Mouse (Mus musculus) ES-E14 (cell line): ENCODE results near the gene Vill. TPM values are rescaled to one million over a fixed set of nuclear protein-coding genes. Genes with fewer than 3 reads are reported as not detected.

Experiments used
- DNase-seq: peaks from one replicate; pipeline ENCODE4 v3.0.0-alpha.2; 2013; ENCODE audit warnings: low read depth, low spot score
- H3K27ac ChIP-seq: 2 replicates; pipeline ENCODE4 v1.5.1; 2012; ENCODE audit warnings: low read depth, mild to moderate bottlenecking, low read length, moderate library complexity, mixed read lengths; ENCODE audit not compliant: poor library complexity, insufficient read depth, severe bottlenecking
- H3K36me3 ChIP-seq: 2 replicates; pipeline ENCODE4 v1.6.1; 2012; ENCODE audit warnings: mild to moderate bottlenecking, low read length, moderate library complexity, mixed read lengths; ENCODE audit not compliant: control insufficient read depth, poor library complexity, insufficient read depth, severe bottlenecking
- H3K4me1 ChIP-seq, 2 experiments: fragments of 150-350 bp in 1 of 2; sonication (generic) in 1 of 2; 2 replicates each; pipeline ENCODE4 v1.6.1; 2012; ENCODE audit warnings: low read length in 2 of 2, mild to moderate bottlenecking in 1 of 2, mixed read lengths in 1 of 2; ENCODE audit not compliant: control insufficient read depth in 2 of 2, insufficient read depth in 2 of 2, poor library complexity in 1 of 2
- H3K4me3 ChIP-seq, 2 experiments: fragments of 150-350 bp in 1 of 2; sonication (generic) in 1 of 2; 2 replicates each; pipeline ENCODE4 v1.5.1; 2012; ENCODE audit warnings: low read length in 2 of 2, low read depth in 1 of 2, mild to moderate bottlenecking in 1 of 2, mixed read lengths in 1 of 2; ENCODE audit not compliant: insufficient read depth in 1 of 2, poor library complexity in 1 of 2, severe bottlenecking in 1 of 2
- H3K9ac ChIP-seq: 2 replicates; pipeline ENCODE4 v1.6.1; 2012; ENCODE audit warnings: low read depth, mild to moderate bottlenecking, low read length, mixed read lengths; ENCODE audit not compliant: poor library complexity, insufficient read depth, severe bottlenecking
- H3K9me3 ChIP-seq: fragments of 150-350 bp; sonication (generic); 2 replicates; pipeline ENCODE4 v1.6.1; 2012; ENCODE audit warnings: low read depth, mild to moderate bottlenecking, low read length; ENCODE audit not compliant: control insufficient read depth, insufficient read depth
- CHD2 ChIP-seq: IDR thresholded peaks from 2 replicates; pipeline ENCODE4 v1.6.1; 2014; ENCODE audit warnings: mild to moderate bottlenecking, low read depth, low read length, inconsistent platforms
- HCFC1 ChIP-seq: IDR thresholded peaks from 2 replicates; pipeline ENCODE4 v1.6.1; 2012; ENCODE audit warnings: low read length, inconsistent platforms, borderline replicate concordance; ENCODE audit not compliant: insufficient read depth
- MAFK ChIP-seq: IDR thresholded peaks from 2 replicates; pipeline ENCODE4 v1.6.1; 2014; ENCODE audit warnings: mild to moderate bottlenecking, low read depth, low read length, inconsistent platforms; ENCODE audit not compliant: insufficient read depth
- ZC3H11A ChIP-seq: IDR thresholded peaks from 2 replicates; pipeline ENCODE4 v1.6.1; 2012; ENCODE audit warnings: low read depth, mild to moderate bottlenecking, inconsistent platforms, low read length, borderline replicate concordance
- ZNF384 ChIP-seq: IDR thresholded peaks from 2 replicates; pipeline ENCODE4 v1.6.1; 2012; ENCODE audit warnings: low read depth, low read length, inconsistent platforms
- in situ Hi-C, 2 experiments: fragments of 600-800 bp; cut with MboI; formaldehyde crosslinking; loops; one replicate each; pipeline ENCODE4 v1.15.1; 2025; ENCODE audit warnings: low sequenced_read_pairs in 2 of 2, inconsistent platforms in 1 of 2; ENCODE audit not compliant: unreplicated experiment in 2 of 2
- total RNA-seq: library from RNA; depleted of rRNA; stranded (reverse); fragments of 300-350 nt; gene quantifications from 2 replicates; pipeline ENCODE4 v1.2.3, GENCODE M21; 2012; rRNA removed

Vill gene
- total RNA-seq: 27.5 and 32.7 TPM in 2 replicates

DNA sequence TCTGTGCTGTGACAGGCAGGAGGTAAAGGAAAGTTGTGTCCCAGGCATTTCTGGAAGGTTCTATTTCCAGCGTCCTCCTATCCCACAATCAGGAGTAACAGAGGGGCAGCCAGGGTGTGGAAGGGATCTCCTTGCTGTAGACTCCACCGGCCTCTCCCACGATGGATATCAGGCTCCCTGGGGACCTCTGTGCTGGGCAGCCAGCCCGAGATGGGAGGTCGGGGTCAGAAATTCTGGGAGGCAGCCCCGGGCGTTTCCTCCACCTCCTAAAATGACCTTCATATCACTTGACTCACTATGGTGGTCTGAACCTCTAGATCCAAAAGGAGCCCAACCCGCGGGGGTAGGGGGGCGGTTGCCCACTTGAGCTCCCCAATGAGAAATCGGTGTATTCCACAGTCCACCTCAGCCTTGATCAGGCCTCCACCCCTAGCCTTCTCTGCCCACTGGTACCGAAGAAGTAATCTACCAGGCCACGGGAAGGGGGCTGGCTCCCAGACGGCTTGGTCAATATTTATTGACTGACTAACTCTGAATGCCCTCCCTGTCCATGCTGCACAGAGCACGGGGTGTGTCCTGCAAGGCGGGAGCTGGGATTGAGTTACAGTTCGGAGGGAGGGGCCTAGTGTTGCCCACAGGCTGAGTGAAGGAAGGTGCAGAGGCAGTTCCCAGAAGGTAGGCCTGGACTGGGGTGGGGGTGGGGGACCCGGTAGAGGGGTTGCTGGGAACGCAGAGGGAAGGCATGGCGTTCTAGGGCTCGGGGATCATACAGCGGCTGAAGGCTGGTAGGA, at the start of gene Vill:
Gene Vill, plus strand, starts transcription at position 625 of the 791 bp plus-strand sequence.
- peak; percentile 40 for DNase-seq
- Histone ChIP-seq H3K9me3 (no peaks in the 10 kb centered on the region), H3K36me3 (no peaks in the 10 kb centered on the region), H3K9ac (peak within 1 kb of the TSS; percentile 81), H3K4me1 (peaks cover 3 to 46% of the 10 kb centered on the region in 2 experiments; a peak in 3 of 4 replicates), H3K27ac (no peak within 1 kb of the TSS), H3K4me3 (peak within 1 kb of the TSS; percentile 66 to 78)
- in situ Hi-C loops: no loop called here
- TF ChIP-seq ZNF384 (no peak), CHD2 (no peak), ZC3H11A (no peak), HCFC1 (no peak), MAFK (no peak)

DNA sequence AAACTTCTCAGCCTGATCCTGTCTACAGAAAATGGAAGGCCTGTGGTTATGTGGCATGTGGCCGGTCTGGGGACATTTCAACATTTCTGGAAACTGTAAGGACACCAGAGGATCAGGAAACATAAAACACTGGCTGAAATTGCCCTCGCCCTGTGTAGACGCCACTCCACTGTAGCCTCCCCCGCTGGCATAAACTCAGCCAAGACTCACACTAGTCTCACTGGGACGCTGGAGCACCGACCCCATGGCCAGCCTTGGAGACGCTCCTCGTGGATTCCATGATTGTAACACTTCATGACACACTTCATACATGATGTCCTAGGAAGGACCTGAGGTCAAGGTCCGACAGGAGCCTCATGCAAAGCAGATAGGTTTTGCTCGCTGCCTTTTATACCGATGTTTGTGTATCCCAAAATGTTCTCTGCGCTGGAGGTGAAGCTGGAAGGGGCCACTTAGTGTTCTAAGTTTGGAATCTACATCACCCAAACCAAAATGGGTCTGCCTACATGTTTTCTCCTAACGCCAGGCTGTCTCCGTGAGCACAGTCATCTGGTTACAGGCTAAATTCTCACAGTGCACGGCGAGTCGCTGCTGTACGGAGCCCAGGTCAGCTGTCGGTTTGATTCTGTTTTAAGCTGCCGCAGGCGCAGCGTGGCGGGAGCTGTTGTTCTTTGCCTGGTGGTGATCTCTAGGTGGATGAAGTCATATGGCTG, 48.4 kb upstream of the Vill start:
- H3K36me3 ChIP-seq: no peaks in the 10 kb centered on the region
- no peaks in the 10 kb centered on the region for H3K9me3 ChIP-seq
- no peak overlapping the region for H3K27ac ChIP-seq
- in situ Hi-C loops: no loop called here
- H3K9ac ChIP-seq: no peak overlapping the region
- H3K4me1 ChIP-seq: peaks cover 3 to 16% of the 10 kb centered on the region in 2 experiments; a peak in 1 of 4 replicates
- no peak overlapping the region for H3K4me3 ChIP-seq
- TF ChIP-seq HCFC1 (no peak), ZNF384 (no peak)
- DNase-seq: no peak

DNA sequence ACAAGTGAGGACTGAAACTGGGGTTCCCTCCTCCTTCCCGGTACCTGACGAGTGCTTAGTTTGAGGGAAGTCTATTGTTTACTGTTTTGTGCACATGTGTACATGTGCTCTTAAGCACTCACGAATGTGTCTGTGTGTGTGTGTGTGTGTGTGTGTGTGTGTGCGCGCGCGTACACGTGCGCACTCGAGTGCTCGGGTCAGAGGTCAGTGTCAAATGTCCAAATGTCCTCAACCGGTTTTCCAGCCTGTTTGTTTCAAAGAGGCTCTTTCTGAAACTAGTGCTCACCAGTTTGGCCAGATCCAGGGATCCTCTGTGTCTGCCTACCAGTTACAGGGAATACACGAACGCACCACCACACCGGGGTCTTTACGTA, 47.9 kb upstream of the Vill start:
- no peak overlapping the region for H3K27ac ChIP-seq
- in situ Hi-C loops: no loop called here
- H3K9me3 ChIP-seq: no peaks in the 10 kb centered on the region
- no peak overlapping the region for H3K4me3 ChIP-seq
- H3K4me1 ChIP-seq: peaks cover 3 to 18% of the 10 kb centered on the region in 2 experiments; a peak in 1 of 4 replicates
- H3K36me3 ChIP-seq: no peaks in the 10 kb centered on the region
- H3K9ac ChIP-seq: no peak overlapping the region
- no peak for TF ChIP-seq MAFK
- DNase-seq: no peak

DNA sequence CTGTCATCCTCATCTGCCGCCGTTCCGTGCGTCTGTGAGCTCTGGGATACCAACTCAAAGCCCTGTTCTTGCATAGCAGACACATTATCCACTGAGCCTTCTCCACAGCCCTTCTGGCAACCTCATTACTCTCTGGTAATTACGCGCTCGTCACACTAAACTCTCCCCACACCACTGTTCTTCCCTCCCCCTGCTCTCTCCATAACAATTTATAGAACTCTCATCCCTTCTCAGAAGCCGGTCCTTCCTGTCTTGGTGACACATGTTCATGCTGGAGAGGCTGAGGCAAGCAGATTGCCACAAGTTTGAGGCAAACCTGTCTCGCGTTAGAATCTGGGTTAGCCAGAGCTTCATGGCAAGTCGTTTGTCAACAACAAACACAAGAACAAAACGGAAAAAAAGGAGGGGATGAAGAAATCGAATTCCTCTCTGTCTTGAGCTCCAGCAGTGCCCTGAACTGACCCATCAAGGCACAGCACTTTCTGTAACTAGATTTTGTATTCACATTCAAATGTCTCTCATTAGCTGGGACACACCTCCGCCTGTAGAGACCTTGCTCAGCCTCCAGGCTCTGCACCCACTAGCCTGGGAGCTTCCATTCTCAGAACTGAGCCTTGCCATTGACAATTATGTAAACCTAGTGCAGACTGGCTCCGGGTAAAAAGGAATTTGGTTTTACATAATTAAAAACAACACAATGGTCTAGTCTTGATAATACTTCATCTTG, 47.1 kb upstream of the Vill start:
- H3K36me3 ChIP-seq: no peaks in the 10 kb centered on the region
- in situ Hi-C loops: no loop called here
- H3K9ac ChIP-seq: no peak overlapping the region
- H3K9me3 ChIP-seq: no peaks in the 10 kb centered on the region
- peak; percentile 40 for DNase-seq
- peaks cover 3 to 25% of the 10 kb centered on the region in 2 experiments; a peak in 1 of 4 replicates for H3K4me1 ChIP-seq
- H3K27ac ChIP-seq: no peak overlapping the region
- TF ChIP-seq CHD2 (no peak), HCFC1 (no peak), ZC3H11A (no peak), ZNF384 (no peak), MAFK (no peak)
- H3K4me3 ChIP-seq: no peak overlapping the region
